Mouse (Mus musculus) neural tube, postnatal 0 days (tissue): ENCODE data around the gene Adgra3. TPM values are rescaled to one million over a fixed set of nuclear protein-coding genes. Genes with fewer than 3 reads are reported as not detected.

Source experiments
- polyA plus RNA-seq: library from polyadenylated mRNA; unstranded; fragments of >200 nt; fragmentation: Nextera tagmentation; extraction: Ambion mirVana; gene quantifications from 2 replicates; pipeline ENCODE4 v1.2.1, GENCODE M21; 2015

Gene Adgra3
- 9.8 and 10.7 TPM in 2 replicates for polyA plus RNA-seq

DNA sequence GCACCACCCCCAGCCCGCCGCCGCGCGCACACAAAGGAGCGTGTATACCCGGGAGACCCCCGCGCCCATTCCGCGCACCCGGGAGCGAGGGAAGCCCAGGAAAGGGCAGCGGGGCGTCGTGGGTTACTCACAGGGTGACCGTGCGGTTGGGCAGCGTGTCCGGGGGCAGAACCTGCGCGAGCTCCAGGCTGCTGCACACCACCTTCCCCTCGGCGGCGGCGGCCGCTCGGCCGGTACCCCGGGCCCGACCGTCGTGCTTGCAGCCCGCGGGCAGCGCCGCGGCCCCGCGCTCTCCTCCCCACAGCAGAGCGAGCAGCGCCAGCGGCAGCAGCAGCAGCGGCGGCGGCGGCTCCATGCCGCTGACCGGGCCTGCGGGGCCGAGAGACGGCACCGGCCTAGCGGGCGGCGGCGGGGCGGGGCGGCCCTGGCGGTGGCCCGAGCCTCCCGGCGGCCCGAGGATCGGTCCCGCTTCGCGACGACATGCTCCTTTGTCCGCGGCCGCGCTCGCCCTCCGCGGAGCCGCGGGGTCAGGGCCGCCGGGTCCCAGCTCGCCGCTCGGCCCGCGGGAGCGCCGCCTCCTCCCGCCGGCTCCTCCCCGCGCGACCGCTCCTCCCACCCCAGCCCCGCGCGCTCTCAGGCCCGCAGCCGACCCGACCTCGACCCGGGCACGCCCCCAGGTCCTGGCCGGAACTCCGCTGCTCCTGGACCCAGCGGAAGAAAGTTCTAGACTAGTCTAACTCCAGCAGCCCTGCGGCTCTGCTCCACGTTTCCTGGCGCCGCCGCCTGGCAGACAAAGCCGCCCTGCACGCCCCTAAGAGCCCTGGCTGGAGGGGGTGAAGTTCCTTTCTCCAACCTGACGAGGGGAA is at the start of gene Adgra3:
Gene Adgra3, minus strand, starts transcription at position 586 of the 866 bp plus-strand sequence.

